Mouse (Mus musculus): Measurements from ENCODE around the gene Vmn1r26.
"Not testable (repeated sequence)": the region's sequence is repeated elsewhere in the genome, so short reads cannot be mapped to it uniquely, and the experiment has no call there.

Gene Vmn1r26

DNA sequence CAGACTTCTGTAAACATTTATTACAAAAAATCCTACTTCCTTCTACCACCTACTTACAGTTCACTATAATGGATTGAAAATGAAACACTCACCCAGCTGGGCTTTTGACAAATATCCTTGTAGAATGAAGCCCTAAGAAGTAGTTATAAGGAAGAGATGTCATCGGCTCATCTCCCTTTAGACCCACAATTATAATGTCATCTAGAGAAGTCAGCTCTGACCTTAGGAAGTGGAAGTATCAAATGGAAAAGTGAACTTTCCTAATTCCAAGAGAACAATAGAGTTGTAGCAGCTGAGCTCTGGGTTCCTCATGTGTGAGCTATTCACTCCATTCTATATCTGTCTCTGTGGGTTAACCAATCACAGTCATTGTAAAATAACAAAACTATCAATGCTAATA is at the start of gene Vmn1r26:
TSS of gene Vmn1r26 (minus strand) at position 101 of the 400 bp plus-strand sequence.
- no peak for DNase-seq (ENCODE audit: low spot score)

DNA sequence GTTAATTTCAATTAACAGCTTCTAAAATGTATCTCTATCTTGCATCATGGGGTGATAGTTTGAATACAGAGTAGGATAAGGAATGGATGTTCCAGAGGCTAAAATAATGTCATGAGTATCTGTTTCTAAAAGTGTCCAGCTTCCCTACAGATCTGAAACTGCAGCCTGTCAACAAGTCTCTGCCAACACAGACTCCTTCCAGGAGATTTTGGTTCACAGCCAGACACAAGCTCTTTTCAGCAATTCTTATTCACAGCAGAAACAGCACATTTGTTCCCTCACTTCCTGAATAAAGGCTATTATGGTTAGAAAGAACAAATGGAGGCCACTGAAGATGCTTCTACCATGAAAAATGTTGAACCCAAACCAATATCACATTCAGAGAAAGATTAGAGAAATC is 29.1 kb upstream of the Vmn1r26 start:
- DNase-seq (ENCODE audit: low spot score) = no peak

DNA sequence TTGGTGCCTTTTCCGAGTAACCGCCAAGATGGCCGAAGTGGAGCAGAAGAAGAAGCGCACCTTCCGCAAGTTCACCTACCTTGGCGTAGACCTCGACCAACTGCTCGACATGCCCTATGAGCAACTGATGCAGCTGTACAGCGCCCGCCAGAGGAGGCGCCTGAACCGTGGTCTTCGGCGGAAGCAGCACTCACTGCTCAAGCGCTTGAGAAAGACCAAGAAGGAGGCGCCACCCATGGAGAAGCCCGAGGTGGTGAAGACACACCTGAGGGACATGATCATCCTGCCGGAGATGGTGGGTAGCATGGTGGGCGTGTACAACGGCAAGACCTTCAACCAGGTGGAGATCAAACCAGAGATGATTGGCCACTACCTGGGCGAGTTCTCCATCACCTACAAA is 2.5 kb upstream of the Vmn1r26 start:
- DNase-seq (ENCODE audit: low spot score) = not testable (repeated sequence)

DNA sequence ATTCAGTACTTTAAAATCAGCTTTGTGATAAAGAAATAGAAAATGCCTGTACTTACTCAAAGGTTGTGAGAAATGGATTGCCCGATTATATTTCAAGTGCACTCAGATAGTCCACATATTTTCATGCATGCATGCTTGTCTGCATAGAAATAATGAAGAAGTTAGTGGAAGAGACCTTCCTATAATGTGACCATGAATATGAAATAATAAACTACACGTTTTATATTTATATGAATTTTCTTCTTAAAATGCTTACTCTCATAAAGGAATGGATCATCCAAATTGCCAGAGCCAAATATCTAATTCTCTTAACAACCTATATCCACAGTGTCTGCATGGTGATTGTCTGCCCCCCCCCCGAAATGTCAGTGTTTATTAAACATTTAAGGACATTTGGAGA is 34.2 kb downstream of the Vmn1r26 start, which contains the start of gene Vmn1r25:
TSS of gene Vmn1r25 (minus strand) at position 101 of the 400 bp plus-strand sequence.
- DNase-seq (ENCODE audit: low spot score) = no peak

DNA sequence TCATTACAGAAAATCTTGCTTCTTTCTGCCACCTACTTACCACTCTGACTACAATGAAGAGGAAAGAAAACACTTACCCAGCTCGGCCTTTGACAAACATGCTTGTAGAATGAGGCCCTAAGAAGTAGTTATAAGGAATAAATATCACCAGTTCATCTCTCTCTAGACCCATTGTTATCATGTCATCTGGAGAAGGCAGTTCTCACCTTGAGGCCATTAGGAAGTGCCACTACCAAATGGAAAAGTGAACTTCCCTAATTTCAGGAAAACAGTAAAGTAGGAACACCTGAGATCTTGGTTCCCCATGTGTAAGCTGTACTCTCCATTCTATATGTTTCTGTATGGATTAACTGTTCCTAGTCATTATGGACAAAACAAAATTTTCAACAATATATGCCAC is 53.6 kb downstream of the Vmn1r26 start, which contains the start of gene Vmn1r24:
TSS of gene Vmn1r24 (minus strand) at position 101 of the 400 bp plus-strand sequence.
- DNase-seq (ENCODE audit: low spot score) = not testable (repeated sequence)
